Mouse (Mus musculus) intestine, embryonic 16.5 days (tissue): Measurements from ENCODE around the gene Zcchc14. TPM values are rescaled to one million over a fixed set of nuclear protein-coding genes. Genes with fewer than 3 reads are reported as not detected.
A peak's percentile ranks its signal among the peaks of the same experiment; 100 is the strongest.

ENCODE experiments used
- ATAC-seq: fragments of 200-750 bp; cut with Nextera tagmentation; 2 replicates; pipeline ENCODE4 v1.8.0; 2017; ENCODE audit warnings: moderate TSS enrichment, moderate library complexity
- H3K27ac ChIP-seq: fragments of 300-500 bp; sonication (generic); 2 replicates; pipeline ENCODE4 v1.5.1; 2014; ENCODE audit warnings: mild to moderate bottlenecking, low read length
- H3K27me3 ChIP-seq: fragments of 300-500 bp; sonication (generic); replicated peaks from 2 replicates; pipeline ENCODE4 v1.6.1; 2014; ENCODE audit warnings: low read length, control low read depth, mixed read lengths; ENCODE audit not compliant: control insufficient read depth, insufficient read depth
- H3K36me3 ChIP-seq: fragments of 300-500 bp; sonication (generic); 2 replicates; pipeline ENCODE4 v1.6.1; 2014; ENCODE audit warnings: low read length, control low read depth; ENCODE audit not compliant: control insufficient read depth, insufficient read depth
- H3K4me1 ChIP-seq: fragments of 300-500 bp; sonication (generic); 2 replicates; pipeline ENCODE4 v1.6.1; 2014; ENCODE audit warnings: low read length, control low read depth, mixed read lengths; ENCODE audit not compliant: control insufficient read depth, insufficient read depth
- H3K4me2 ChIP-seq: fragments of 300-500 bp; sonication (generic); 2 replicates; pipeline ENCODE4 v1.6.1; 2014; ENCODE audit warnings: low read depth, low read length, control low read depth
- H3K4me3 ChIP-seq: fragments of 300-500 bp; sonication (generic); 2 replicates; pipeline ENCODE4 v1.5.1; 2014; ENCODE audit warnings: mild to moderate bottlenecking, low read length
- H3K9ac ChIP-seq: fragments of 300-500 bp; sonication (generic); 2 replicates; pipeline ENCODE4 v1.6.1; 2014; ENCODE audit warnings: low read depth, low read length
- H3K9me3 ChIP-seq: fragments of 300-500 bp; sonication (generic); 2 replicates; pipeline ENCODE4 v1.6.1; 2016; ENCODE audit warnings: low read length, control low read depth; ENCODE audit not compliant: control insufficient read depth
- WGBS: fragments of 180-500 bp; shearing (Covaris S2); extraction: QIAGEN DNeasy Blood & Tissue Kit; methylation state at CpG from one replicate; pipeline ENCODE4 v1.1.7; 2014; 5-methylcytosine and 5-hydroxymethylcytosine counted together
- polyA plus RNA-seq: library from polyadenylated mRNA; unstranded; fragments of >200 nt; fragmentation: Nextera tagmentation; extraction: Ambion mirVana; gene quantifications from 2 replicates; pipeline ENCODE4 v1.2.1, GENCODE M21; 2015

The Zcchc14 gene
- polyA plus RNA-seq, 1 experiment from 2014 or later = 9.5 TPM

DNA sequence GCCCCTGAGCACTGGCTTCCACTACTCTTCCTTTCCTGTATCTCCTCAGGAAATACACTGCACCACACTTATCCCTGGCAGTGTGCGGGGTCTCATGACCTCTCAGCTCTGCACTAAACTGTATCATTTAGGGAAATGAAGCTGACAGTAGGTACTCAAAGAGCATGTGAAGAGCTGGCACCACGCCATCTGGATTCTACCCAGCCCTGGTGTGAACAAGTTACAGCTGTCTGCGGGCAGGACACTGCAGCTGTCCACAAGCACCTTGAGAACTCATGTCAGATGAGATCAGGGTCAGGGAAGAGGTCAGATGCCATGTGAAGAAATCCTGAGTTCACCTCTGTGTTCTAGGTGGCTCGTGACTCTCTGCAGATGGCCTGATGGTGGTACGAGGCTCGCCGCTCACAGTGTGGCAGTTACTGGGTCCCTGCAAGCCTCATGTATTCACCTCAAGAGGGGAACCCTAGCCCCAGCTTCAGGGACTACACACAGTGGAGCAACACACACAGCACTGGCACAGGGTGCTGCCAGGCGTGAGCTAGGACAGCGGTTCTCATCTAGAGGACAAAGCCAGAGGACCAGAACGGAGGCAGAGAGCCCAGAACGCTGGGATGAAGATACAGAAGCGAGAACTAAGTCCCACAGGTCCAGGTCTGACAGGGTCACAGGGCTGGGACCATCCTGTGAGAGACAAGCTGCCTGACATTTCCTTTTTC is 31.7 kb downstream of the Zcchc14 start:
- WGBS = 77% methylated on average over 12 of the region's 12 CpGs
- H3K4me3 ChIP-seq = no peak overlapping the region
- peak overlapping the region; percentile 19; the same call in 1 of the 2 replicates for H3K9ac ChIP-seq
- no peaks in the 10 kb centered on the region for H3K9me3 ChIP-seq
- H3K27ac ChIP-seq = no peak overlapping the region; the same call in 1 of the 2 replicates
- H3K4me2 ChIP-seq = no peak overlapping the region
- H3K36me3 ChIP-seq = no peaks in the 10 kb centered on the region; the same call in 1 of the 2 replicates
- no peak; the same call in 1 of the 2 replicates for ATAC-seq
- H3K4me1 ChIP-seq = peaks cover 25% of the 10 kb centered on the region
- no peaks in the 10 kb centered on the region for H3K27me3 ChIP-seq

DNA sequence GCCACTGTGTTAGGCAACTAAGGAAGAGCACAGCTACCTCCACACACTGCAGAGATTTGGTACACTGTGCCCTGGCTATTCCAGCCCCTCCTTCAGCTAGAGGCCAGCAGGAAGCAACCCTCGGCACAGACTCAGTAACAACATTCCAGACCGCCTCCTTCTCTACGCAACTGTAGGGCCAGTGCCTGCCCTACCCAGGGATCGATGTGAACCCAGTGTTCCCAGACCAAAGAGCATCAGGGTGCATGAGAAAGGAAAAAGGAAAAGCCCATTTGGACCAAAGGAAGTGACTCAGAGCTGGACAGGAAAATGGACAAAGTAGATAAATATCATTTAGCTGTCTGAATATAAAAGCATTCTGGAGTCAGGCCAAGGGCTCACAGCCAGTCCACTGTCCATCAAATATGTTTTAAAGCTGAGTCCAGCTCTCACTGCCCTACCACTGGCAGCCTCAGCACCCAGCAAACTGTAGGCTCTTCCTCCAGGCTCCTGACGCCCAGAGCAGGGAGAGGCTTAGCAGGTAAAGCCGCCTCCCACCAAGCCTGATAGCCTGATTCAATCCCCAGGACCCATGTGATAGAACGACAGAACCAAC is 33.2 kb downstream of the Zcchc14 start:
- WGBS = 49% methylated on average over 7 of the region's 7 CpGs

DNA sequence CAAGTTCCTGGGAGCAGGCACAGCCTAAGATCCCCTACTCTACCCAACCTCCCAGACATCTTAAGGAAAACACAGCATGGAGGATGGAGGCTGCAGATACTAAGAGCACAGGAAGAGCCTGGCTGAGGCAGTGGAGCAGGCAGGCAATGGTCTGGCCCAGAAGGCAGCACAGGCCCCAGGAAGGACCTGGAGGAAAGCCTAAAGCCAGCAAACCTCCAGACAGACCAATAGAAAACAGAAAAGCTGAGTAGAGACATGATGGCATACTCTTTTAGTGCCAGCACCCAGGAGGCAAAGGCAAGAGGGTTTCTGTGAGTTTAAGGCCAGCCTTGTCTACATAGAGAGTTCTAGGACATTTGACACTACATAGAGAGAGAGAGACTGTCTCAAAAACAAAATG is 39.3 kb downstream of the Zcchc14 start:
- H3K4me3 ChIP-seq = no peak overlapping the region
- no peak overlapping the region for H3K4me2 ChIP-seq
- H3K36me3 ChIP-seq = peaks cover 7% of the 10 kb centered on the region
- no peak for ATAC-seq
- H3K4me1 ChIP-seq = no peaks in the 10 kb centered on the region
- H3K9me3 ChIP-seq = no peaks in the 10 kb centered on the region
- H3K27me3 ChIP-seq = no peaks in the 10 kb centered on the region
- H3K27ac ChIP-seq = no peak overlapping the region
- H3K9ac ChIP-seq = no peak overlapping the region

More for the DNA sequence above, 33.2 kb downstream of the Zcchc14 start:
- ATAC-seq = peak; percentile 83
- Histone ChIP-seq H3K4me1 (peaks cover 25% of the 10 kb centered on the region), H3K4me2 (no peak overlapping the region), H3K27ac (peak overlapping the region; percentile 68), H3K9me3 (no peaks in the 10 kb centered on the region), H3K9ac (no peak overlapping the region), H3K4me3 (no peak overlapping the region), H3K36me3 (no peaks in the 10 kb centered on the region; the same call in 1 of the 2 replicates), H3K27me3 (no peaks in the 10 kb centered on the region)

DNA sequence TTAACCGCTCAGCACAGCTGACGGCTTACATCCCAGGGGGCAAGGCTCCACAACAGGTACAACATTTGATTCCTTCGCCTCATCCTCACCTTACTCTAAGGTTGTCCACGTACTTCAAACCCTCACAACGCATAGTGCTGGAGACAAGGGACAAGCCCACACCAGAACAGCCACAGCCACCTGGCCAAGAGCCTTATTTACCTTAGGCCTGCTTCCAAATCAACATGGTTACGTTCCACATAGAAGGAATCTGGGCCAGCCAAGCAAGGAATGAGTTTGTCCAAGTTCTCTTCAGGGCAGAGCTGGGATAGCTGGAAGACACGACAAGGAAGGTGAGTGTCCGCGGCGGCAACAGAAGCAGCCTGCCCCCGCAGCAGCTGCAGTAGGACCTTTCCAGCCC is 42.8 kb downstream of the Zcchc14 start:
- Histone ChIP-seq H3K27me3 (no peaks in the 10 kb centered on the region), H3K27ac (no peak overlapping the region), H3K4me1 (no peaks in the 10 kb centered on the region), H3K4me2 (no peak overlapping the region), H3K9ac (no peak overlapping the region), H3K9me3 (no peaks in the 10 kb centered on the region), H3K36me3 (peaks cover 18% of the 10 kb centered on the region), H3K4me3 (no peak overlapping the region)
- ATAC-seq = no peak
- WGBS = 88% methylated on average over 11 of the region's 11 CpGs

DNA sequence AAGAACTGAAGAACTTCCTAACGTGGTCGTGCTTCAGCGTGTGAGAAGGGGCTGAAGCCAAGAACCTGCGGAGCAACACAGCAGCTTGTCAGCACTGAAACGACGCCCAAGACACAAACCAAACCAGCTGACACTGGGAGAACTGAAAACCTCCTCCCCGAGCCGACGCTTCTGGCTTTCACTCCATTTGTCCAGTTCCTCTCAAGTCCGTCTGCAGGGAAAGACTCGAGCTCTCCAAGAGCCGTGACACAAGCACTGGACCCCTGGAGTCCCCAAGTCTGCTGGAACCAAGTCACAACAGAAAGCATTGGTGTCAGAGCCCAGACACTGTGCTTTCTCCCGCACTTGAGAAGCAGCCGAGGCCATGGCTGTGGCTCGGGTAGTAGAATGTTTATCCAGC is 43.5 kb downstream of the Zcchc14 start:
- Histone ChIP-seq H3K9ac (no peak overlapping the region), H3K36me3 (peaks cover 24% of the 10 kb centered on the region), H3K27ac (no peak overlapping the region), H3K4me2 (no peak overlapping the region), H3K4me3 (no peak overlapping the region), H3K27me3 (no peaks in the 10 kb centered on the region), H3K4me1 (no peaks in the 10 kb centered on the region), H3K9me3 (no peaks in the 10 kb centered on the region)
- 91% methylated on average over 15 of the region's 15 CpGs for WGBS
- no peak for ATAC-seq

DNA sequence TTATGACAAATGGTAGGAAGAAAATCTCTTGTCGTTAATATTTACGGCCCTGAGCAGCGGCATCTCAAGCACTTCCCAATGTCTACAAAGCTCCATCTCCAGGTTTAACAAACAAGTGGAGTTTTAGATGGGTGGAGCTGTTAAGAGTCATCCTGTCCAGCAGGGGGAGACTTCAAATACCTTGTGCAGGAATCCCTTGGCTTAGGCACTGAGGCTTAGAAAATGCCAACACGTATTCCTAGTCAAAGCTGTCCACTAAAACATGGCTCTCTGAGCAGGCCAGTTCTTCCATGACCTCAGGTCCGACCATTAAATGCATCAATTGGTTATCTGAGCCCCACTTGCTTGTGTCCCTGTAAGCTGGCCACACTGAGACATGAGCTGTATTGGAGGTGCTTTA is 45.0 kb downstream of the Zcchc14 start:
- H3K9ac ChIP-seq = no peak overlapping the region
- 79% methylated on average over 5 of the region's 5 CpGs for WGBS
- no peaks in the 10 kb centered on the region for H3K4me1 ChIP-seq
- peaks cover 30% of the 10 kb centered on the region for H3K36me3 ChIP-seq
- H3K4me2 ChIP-seq = no peak overlapping the region
- no peaks in the 10 kb centered on the region for H3K9me3 ChIP-seq
- no peaks in the 10 kb centered on the region for H3K27me3 ChIP-seq
- no peak overlapping the region for H3K27ac ChIP-seq
- H3K4me3 ChIP-seq = no peak overlapping the region
- no peak for ATAC-seq

DNA sequence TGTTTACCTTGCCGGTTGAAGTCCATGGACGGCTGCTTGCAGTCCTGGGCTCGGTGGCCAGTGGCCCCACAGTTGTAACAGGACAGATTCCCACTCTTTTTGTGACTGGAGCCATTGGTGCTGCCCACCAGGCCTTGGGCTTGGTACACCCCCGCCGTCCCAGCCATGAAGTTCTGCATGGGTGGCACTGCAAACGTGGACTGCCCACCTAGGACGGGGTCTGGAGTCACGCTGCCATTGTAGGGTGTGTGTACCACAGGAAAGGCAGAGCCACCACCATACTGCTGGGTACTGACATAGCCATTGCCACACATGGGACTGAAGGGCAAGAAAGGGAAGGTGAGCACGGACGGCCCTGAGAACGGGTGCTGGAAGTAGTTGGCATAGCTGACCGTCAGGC is 48.9 kb downstream of the Zcchc14 start:
- no peak for ATAC-seq
- Histone ChIP-seq H3K9ac (no peak overlapping the region), H3K27me3 (no peaks in the 10 kb centered on the region), H3K4me2 (no peak overlapping the region), H3K4me3 (no peak overlapping the region), H3K27ac (no peak overlapping the region), H3K4me1 (no peaks in the 10 kb centered on the region), H3K36me3 (peaks cover 27% of the 10 kb centered on the region), H3K9me3 (no peaks in the 10 kb centered on the region)
- 95% methylated on average over 12 of the region's 12 CpGs for WGBS

DNA sequence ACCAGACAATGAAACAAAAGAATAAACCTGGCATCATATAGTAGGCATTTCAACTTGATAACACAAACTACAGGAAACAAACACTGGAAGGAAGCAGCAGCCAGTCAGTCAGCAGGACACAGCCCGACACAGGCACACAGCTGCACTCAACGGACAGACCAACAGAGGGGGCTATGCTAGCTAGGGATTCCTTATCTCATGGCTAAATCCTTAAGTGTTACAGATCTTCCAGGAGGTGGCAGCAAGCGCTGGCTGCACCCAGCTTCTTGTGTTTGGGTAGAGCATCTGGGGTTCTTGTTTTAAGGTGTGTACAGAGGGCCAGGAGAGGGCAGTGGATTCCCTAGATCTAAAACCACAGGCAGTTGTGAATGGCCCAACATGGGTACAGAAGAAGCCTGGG is 49.8 kb downstream of the Zcchc14 start:
- no peak overlapping the region for H3K9ac ChIP-seq
- WGBS = 23% methylated on average over 3 of the region's 3 CpGs
- no peak overlapping the region for H3K27ac ChIP-seq
- no peaks in the 10 kb centered on the region for H3K9me3 ChIP-seq
- ATAC-seq = peak; percentile 26; the same call in 1 of the 2 replicates
- H3K4me3 ChIP-seq = no peak overlapping the region
- H3K27me3 ChIP-seq = no peaks in the 10 kb centered on the region
- H3K36me3 ChIP-seq = peaks cover 24% of the 10 kb centered on the region
- no peaks in the 10 kb centered on the region for H3K4me1 ChIP-seq
- no peak overlapping the region for H3K4me2 ChIP-seq

DNA sequence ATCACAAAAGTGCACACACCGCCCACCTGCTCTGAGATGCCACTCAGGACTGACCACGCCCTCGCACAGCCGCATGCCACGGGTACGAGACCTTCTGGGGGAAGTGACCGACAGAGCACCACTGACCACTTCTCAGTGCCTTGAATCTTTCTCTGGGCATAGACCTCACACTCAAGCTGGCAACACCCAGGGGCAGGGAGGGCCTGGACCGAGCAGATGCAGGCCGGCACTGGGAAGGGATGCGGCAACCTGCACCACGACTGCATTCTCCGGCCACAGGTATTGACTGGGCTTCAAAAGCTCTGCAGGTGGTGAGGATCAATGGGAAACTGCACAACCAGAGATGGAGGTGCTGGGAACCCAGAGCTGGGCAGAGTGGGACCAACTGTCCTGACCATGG is 50.3 kb downstream of the Zcchc14 start:
- H3K4me2 ChIP-seq = no peak overlapping the region
- WGBS = 93% methylated on average over 12 of the region's 12 CpGs
- no peak for ATAC-seq

More for the DNA sequence above, 50.3 kb downstream of the Zcchc14 start:
- no peak overlapping the region for H3K9ac ChIP-seq
- no peaks in the 10 kb centered on the region for H3K4me1 ChIP-seq
- H3K27ac ChIP-seq = no peak overlapping the region
- H3K4me3 ChIP-seq = no peak overlapping the region
- H3K27me3 ChIP-seq = no peaks in the 10 kb centered on the region
- no peaks in the 10 kb centered on the region for H3K9me3 ChIP-seq
- peaks cover 24% of the 10 kb centered on the region for H3K36me3 ChIP-seq
